Mouse (Mus musculus) ovary, postnatal 14 days (tissue): ENCODE data around the gene Ccdc82.

ENCODE experiments used
- DNase-seq: peaks from one replicate; pipeline ENCODE4 v3.0.0; 2022; ENCODE audit warnings: low spot score

Ccdc82 gene

DNA sequence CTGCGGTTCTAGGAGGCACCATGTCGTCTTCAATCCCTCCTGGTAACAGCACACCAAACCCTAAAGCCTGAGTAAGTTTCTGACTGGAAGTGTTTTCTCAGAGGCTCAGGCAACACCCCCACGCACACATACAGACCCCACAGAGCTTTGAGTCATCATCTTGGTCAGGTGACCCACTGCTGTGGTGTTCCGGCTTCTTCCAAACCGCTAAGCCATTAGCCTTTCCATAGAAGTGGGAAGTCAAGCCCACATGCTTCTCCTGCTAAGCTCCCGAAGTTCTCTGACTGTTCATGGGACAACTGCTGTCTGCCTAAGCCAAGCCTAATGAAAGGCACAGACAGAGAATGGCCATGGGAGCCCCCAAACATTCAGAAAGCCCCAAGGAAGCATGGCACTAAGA is 52.4 kb downstream of the Ccdc82 start:
- DNase-seq: no peak

DNA sequence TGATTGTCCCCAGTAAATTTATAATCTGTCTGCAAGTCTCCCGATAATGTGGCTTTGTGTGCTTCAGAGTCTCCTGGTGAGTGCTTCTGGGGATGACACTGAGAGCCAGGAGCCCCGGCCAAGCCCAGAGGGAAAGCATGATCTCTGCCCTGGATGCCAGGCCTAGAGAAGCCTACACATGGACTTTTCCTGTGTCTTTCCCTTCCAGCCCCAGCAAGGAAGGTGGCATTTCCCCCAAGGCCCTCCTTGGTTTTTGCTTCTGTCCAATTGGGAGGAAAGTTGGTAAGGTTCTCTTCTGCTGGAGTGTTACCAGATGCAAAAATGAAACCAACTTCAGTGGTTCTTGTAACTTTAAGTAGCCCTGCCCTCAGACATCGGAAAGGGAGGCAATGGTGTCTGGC is 53.3 kb downstream of the Ccdc82 start:
- DNase-seq: no peak

DNA sequence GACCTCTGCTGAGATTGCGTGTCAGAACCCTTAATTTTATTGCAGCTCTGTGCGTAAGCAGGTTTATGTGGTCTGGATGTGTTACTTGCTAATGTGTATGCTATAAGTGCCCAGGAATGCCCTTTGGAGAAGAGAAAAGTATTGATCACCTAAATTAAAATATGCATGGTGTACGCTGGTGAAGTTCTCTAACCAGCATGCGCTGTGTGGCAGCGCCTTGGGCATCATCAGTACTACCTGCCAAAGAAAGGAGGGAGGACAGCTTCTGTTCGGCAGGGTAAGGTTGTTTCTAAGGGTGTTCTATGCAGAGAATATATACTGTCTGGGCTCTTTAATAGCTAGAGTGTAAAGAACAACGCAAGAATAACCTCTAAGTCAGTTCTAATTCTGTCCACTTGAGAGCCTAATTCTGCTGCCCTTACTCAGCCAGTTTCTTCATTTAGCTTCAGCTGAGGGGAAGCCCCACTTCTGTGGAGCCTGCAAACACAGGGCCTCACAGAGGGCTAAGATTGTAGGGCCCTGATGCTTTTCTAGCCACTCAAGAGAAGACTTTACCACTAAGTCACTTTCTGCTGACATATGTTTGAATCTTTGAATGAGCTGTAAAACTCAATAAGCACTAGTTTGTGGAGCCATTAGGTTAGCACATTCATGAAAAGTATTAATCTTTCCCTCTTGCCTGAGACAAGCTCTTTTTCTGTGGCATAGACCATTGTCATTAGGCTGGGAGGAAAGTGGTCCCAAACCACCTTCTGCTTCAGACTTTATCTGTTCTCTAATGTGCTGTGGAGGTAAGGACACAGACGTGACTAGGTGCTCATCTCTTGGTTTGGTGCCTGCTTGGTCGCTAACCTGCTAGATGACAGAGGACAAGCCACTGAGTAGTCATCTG is 54.4 kb downstream of the Ccdc82 start:
- DNase-seq: no peak

DNA sequence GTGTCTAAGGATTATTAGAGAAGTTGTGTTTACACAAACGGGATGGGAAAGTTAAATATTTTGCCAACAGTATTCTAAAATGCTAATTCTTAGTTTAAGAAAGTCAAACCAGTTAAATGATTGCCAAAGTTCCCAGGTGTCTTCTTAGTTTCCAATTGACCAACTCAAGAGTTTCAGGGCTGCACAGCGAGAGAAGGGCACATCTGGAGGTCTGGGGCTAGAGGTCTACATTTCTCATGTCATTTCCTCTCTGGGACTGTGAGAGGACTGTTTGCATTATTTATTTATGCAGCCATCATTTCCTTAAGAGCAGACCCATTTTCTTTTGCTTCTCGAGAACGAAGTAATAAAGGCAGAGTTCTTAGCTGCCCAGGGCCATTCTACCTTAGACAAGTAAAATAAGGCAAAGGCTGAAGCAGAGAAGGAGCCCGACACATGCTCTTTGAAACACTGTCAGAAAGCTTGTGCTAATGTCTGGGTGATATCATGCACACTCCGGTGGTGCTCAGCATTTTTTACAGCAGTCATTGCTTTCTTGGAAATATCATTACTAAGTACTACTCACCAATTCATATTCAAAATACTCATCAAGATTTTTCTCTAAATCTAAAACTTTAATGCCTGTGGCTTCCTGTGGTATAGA is 55.5 kb downstream of the Ccdc82 start:
- no peak for DNase-seq

DNA sequence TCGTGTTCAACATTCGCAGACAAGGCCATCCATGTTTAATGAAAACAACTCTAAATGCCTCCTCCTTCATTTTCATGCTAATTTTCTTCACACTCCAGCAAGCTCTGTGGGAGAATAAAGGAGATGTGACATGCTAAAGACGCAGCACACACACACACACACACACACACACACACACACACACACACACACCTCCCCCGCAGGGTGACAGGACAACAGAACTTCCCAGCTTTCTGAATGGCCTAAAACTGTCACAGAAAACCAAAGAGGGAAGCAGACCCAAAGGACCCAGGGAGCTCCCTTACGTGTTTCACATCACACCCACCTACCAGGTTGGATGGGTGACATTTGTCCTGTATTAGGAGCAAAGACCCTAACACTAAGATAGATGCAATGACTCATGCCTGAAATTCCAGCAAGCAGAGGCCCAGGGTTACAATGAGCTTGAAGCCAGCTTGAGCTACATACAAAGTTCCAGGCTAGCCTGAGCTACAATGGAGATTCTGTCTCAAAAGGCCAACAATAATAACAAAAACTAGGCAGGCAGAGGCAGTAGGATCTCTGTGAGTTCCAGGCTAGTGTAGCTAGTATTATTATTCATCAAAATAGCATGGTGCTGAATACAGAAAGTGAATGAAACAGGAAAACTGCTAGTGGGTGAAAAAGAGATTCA is 56.5 kb downstream of the Ccdc82 start:
- DNase-seq: no peak

DNA sequence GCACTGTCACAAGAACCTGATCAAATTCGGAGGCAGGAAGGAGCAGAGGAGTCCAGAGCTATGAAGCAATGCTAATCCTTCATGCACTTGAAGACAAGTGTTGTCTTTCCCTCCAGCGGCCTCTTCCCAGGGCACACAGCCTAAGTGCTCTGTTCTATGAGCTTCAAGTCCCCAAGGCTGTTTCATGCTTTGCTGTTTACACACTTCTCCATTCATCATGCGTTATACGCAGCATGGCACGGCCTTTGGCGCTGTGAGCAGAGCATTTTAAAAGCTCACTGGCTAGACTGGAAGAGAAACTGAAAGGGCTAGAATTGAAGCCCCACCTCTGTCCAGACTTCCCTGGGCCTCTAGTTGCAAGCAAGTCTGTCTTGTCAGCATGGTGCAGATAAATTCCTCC is 57.2 kb downstream of the Ccdc82 start:
- DNase-seq: peak; percentile 26

DNA sequence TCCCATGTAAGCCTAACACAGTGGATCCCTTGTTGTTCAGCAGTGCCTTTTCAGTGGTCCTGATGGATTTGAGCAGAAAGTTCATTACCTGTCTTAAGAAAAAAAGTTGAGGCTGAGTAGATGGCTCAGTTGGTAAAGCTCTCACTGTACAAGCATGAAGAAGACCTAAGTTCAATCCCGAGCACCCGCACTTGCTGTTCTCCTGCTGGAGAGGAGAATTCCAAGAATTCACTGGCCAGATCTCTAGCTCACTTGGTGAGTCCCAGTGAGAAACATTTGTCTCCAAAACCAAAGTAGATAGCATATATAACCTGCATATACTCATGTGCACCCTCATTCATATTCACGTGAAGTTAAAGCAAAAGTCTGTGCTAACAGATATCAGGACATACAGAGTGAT is 59.7 kb downstream of the Ccdc82 start:
- no peak for DNase-seq

DNA sequence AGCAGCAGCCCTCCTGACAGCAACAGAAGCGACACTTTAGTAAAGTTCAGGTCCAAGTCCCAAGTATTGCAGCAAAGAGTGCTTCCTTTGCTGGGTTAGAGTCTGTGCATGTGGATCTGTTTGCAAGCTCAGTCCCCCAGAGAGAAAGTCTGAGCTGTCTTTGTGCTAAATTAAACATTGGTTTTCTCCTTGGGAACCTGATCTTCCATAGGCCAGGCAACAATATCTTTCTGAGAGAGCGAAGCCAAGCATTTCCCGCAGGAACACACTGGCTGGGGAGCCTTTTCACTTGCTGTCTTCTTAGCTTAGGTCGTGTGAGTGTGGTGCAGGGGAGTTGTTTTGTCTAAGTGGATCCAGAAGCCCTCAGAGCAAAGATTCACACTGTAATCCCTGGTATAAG is 60.5 kb downstream of the Ccdc82 start:
- no peak for DNase-seq

DNA sequence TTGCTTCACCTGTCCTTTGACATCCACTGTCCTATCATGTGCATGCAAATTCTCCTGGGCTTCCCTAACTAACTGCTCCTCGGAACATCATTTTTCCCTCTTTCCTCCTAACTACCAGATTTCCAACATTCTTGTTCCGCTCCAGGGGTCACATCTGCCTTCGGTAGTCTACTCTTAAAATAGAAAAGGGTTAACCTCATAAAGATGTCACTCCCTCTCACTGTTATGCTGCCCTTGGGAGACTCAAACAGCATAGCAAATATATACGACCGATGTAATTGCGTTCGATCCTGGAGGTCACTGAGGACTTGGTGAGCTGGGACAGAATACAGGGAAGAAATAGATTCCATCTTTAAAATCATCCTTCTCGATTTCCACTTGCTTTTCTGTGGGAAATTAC is 62.0 kb downstream of the Ccdc82 start:
- no peak for DNase-seq

DNA sequence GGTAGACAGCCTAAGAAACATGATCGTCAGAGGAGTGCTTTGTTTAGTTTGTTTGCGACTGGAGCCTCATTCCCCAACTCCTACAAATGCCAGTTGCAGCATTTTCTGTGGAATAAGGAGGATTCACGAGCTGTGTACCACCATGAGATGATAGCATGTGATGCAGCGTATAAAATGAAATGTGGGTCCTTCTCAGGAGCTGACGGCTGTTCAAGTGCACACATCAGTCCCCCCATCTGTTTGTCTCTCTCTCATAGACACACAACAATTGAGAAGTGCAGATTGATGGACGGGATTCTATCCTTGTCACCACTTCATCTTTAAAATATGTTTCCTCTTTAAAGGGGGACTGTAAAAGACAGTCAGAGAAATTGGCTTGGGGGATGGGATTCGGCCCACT is 63.1 kb downstream of the Ccdc82 start:
- no peak for DNase-seq

DNA sequence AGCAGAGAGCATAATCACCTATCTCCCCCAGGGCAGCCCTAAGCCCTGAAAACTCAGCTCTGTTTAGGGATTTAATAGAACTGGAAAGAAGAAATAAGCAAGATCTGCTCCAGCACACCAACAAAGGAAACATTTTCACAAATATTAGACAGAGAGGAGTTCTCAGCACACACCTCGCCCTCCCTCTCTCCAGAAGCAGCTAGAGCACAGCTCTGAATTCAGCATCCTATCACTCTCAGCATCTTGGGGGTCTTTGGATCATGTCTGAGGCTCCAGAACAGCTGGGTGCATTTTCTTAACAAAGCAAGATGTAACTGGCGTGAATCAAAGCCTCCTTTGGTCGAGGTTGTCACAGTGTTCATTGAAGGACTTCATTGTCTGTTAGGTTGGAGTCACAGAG is 63.5 kb downstream of the Ccdc82 start:
- no peak for DNase-seq

DNA sequence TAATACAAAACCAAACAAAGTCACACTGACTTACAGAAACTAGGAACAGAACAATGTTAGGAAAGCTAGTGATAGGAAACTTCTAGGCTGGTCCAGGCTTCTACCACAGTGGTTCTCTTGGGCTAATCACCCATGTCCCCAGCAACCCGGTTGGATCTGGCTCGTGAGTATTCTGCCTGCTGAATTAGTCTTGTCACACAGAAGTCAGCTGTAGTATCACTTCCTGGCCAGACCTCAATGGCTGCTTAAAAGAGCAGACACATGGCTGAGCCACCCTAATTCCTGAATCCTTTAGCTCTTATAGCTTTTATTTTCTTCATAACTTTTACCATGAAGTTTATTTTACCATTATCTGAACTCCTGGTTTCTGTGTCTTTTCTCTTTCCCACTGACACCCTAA is 64.3 kb downstream of the Ccdc82 start:
- DNase-seq: no peak

DNA sequence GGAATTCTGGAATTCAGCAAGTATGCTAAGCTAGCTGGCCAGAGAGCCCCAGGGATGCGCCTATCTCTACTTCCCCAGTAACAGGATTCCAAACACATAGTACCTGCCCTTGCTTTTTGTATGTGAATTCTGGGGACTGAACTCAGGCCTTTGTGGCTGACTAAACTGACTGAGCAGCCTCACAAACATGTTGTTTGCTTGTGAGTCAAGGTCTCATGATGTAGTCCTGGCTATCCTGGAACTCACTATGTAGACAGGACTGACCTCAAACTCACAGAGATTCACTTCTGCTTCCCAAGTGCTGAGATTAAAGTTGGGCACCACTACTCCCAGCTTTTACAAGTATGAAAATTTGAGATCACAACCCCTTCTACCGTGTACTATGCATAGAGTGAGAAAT is 67.2 kb downstream of the Ccdc82 start:
- no peak for DNase-seq

DNA sequence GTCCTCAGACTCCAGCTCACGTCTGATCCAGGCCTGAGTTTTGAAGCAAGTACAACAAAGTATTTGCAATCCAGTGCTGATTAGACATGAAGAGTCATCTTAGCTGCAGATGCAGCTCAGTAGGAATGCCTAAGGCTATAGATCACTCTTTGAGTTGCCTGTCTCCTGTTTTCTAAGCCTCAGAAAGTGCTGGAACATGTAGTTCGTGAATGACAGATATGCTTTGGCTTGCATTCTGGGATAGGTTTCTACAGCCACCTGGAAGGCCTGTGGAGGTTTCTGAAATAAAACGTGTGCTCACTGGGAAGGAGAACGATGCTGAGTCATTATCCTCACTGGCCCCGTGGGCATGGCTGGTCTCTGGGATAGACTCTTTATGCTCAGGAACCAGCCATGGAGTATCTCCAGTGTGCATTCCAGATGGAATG is 67.8 kb downstream of the Ccdc82 start:
- no peak for DNase-seq

DNA sequence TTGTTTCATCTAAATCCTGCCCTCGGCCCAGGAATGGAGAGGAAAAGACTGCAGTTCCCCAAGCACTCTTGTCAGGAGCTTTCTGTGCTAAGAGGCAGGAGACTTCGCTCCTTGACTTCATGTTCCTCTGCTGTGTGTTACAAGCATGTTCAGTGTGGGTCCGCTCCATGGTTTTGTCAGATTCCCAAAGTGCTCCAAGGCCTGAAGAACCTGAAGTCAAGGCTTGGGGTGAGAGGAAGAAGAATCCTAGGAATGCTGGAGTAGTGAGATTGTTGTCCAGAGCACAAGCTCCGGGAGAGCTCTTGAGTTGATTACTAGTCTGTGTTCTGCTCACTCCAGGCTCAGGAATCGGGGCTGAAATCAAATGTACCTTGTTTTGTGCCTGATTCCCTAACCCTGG is 68.6 kb downstream of the Ccdc82 start:
- no peak for DNase-seq

DNA sequence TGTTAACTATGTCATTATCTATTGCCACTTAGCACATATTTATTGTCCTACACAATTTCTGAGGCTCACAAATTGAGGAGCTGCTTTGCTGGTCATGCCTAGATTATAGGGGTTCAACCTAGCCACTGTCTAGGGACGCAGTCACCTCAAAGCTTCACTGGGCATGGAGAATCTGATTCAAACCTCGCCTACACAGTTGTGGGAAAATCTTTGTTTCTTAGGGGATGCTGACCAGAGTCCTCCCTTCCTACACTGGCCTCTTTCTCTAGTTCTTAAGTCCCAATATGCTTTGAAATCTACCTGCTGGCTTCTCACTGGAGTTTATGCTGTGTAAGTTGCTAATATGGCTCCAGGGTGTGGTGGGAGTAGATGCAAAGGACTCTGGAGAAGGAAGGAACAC is 72.8 kb downstream of the Ccdc82 start:
- no peak for DNase-seq

DNA sequence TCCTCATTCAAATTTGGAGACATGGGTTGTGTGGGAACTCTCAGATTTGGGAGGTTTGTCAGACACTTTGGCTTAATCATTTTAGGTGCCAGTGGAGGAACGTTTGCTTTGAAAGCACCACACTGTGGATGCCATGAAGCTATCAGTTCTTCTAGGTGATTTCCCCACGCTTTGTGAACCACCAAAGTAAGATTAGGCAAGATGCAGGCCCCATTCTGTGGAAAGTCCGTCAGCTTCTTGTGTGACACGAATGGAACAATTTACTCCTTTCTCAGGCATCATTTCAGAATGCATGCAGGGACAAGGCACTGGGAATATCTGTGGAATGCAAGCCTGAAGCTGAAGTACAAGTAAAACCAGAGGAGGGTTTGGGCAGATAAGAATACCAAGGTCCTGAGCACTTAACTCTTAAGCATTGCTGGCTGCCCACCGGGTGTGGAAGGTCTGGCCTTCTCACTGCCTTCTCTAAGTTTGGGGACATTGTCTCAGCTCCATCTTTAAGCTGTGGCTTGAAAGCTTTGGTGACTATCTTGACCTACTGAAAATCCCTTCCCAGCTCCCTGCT is 74.1 kb downstream of the Ccdc82 start:
- DNase-seq: no peak

DNA sequence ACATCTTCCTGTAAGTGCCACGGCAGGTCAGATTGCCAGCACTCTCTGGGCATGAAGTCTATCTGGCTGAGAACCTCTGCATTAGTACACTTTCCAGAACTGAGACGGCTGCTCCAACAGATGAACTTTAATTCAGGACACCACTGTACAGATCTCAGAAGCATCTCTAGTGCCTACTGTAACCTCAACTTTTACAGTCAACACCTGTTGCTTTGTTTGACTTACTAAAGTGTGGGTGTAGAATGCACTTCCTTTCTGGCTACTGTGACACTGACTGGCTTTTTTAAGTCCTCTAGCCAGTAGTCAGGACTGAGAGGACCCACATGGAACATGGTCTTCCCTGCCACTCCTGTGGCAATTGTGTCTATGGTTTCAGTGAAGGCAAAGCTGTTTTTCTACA is 76.3 kb downstream of the Ccdc82 start:
- DNase-seq: no peak

DNA sequence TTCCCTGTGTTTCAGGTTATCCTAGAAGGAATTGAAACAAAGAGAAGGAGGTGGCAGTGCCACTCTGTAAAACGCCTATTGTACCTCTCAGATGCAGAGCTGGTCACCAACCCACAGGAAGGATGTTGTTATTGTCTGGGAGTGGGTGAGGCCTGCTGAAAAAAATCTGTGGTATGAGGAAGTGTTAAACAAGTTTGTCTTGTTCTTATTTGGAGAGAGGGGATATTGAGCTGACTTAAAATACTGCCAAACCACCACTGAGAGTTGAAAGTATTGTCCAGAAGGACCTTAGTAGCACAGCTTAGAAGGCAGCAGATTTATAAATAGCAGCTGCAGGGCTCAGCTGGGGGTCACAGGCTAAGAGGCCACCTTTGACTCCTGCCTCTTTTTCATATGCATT is 76.9 kb downstream of the Ccdc82 start:
- no peak for DNase-seq
